Mouse (Mus musculus) heart, embryonic 11.5 days (tissue): Measurements from ENCODE around the gene Ctss. TPM values are rescaled to one million over a fixed set of nuclear protein-coding genes. Genes with fewer than 3 reads are reported as not detected.
A peak's percentile ranks its signal among the peaks of the same experiment; 100 is the strongest.

Experiments used
- ATAC-seq: fragments of 200-750 bp; cut with Nextera tagmentation; replicated peaks from 2 replicates; pipeline ENCODE4 v1.8.0; 2017; ENCODE audit warnings: moderate library complexity; ENCODE audit not compliant: insufficient number of reproducible peaks, low FRiP score, low TSS enrichment
- H3K27ac ChIP-seq: fragments of 300-500 bp; sonication (generic); 2 replicates; pipeline ENCODE4 v1.5.1; 2014; ENCODE audit warnings: mild to moderate bottlenecking, low read depth, low read length
- H3K27me3 ChIP-seq: fragments of 300-500 bp; sonication (generic); 2 replicates; pipeline ENCODE4 v1.6.1; 2014; ENCODE audit warnings: mild to moderate bottlenecking, low read length, mixed read lengths; ENCODE audit not compliant: control insufficient read depth, insufficient read depth
- H3K36me3 ChIP-seq: fragments of 300-500 bp; sonication (generic); 2 replicates; pipeline ENCODE4 v1.6.1; 2014; ENCODE audit warnings: mild to moderate bottlenecking, low read length, moderate library complexity, mixed read lengths; ENCODE audit not compliant: control insufficient read depth, insufficient read depth
- H3K4me1 ChIP-seq: fragments of 300-500 bp; sonication (generic); 2 replicates; pipeline ENCODE4 v1.6.1; 2014; ENCODE audit warnings: low read length; ENCODE audit not compliant: control insufficient read depth, insufficient read depth
- H3K4me2 ChIP-seq: fragments of 300-500 bp; sonication (generic); 2 replicates; pipeline ENCODE4 v1.6.1; 2014; ENCODE audit warnings: mild to moderate bottlenecking, moderate library complexity
- H3K4me3 ChIP-seq: fragments of 300-500 bp; sonication (generic); 2 replicates; pipeline ENCODE4 v1.5.1; 2014; ENCODE audit warnings: low read depth, low read length
- H3K9ac ChIP-seq: fragments of 300-500 bp; sonication (generic); 2 replicates; pipeline ENCODE4 v1.6.1; 2014; ENCODE audit warnings: mild to moderate bottlenecking, low read depth, low read length, moderate library complexity
- H3K9me3 ChIP-seq: fragments of 300-500 bp; sonication (generic); replicated peaks from 2 replicates; pipeline ENCODE4 v1.6.1; 2016; ENCODE audit warnings: low read length; ENCODE audit not compliant: control insufficient read depth
- WGBS: fragments of 180-500 bp; shearing (Covaris S2); extraction: QIAGEN DNeasy Blood & Tissue Kit; methylation state at CpG from one replicate; pipeline ENCODE4 v1.1.7; 2014; ENCODE audit not compliant: insufficient replicate concordance; 5-methylcytosine and 5-hydroxymethylcytosine counted together
- polyA plus RNA-seq: library from polyadenylated mRNA; unstranded; fragments of >200 nt; fragmentation: Nextera tagmentation; extraction: Ambion mirVana; gene quantifications from 2 replicates; pipeline ENCODE4 v1.2.1, GENCODE M21; 2014

Gene Ctss
- polyA plus RNA-seq, 1 experiment from 2014 or later, result 6.2 TPM

- 49% methylated on average over 10 of the region's 10 CpGs for WGBS
- H3K9ac ChIP-seq, result no peak overlapping the region
- H3K36me3 ChIP-seq, result peaks cover 4% of the 10 kb centered on the region
- no peak overlapping the region for H3K4me3 ChIP-seq
- H3K4me2 ChIP-seq, result peak overlapping the region; percentile 41
- no peaks in the 10 kb centered on the region for H3K27me3 ChIP-seq
- H3K27ac ChIP-seq, result peak overlapping the region; percentile 12; the same call in 1 of the 2 replicates
- no peak for ATAC-seq
- no peaks in the 10 kb centered on the region for H3K9me3 ChIP-seq
- peaks cover 6% of the 10 kb centered on the region; the same call in 1 of the 2 replicates for H3K4me1 ChIP-seq
Measured at GRCm38 (mm10) chr3:95499496-95500140, 27.0 kb upstream of the Ctss start.

DNA sequence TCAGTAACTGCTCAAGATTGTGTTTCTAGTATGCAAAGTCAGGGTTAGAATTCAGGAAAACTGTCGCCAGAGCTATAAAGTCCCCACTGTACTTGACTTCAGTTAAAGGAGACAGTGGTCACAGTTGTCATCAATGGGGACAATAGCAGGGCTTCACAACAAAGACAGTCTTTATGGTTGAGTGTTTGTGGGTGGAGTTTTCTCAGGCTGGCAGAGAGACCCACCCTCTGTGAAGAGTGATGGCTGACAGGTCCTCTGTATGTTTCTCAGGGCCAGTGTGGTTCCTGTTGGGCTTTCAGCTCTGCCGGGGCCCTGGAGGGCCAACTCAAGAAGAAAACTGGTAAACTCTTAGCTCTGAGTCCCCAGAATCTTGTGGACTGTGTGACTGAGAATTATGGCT is 24.3 kb upstream of the Ctss start:
- no peak for ATAC-seq
- Histone ChIP-seq H3K9me3 (no peaks in the 10 kb centered on the region), H3K27me3 (no peaks in the 10 kb centered on the region), H3K4me3 (no peak overlapping the region), H3K4me1 (peaks cover 6% of the 10 kb centered on the region; the same call in 1 of the 2 replicates), H3K4me2 (no peak overlapping the region), H3K27ac (no peak overlapping the region), H3K9ac (no peak overlapping the region), H3K36me3 (no peaks in the 10 kb centered on the region)
- WGBS, result 73% methylated on average over 2 of the region's 2 CpGs

DNA sequence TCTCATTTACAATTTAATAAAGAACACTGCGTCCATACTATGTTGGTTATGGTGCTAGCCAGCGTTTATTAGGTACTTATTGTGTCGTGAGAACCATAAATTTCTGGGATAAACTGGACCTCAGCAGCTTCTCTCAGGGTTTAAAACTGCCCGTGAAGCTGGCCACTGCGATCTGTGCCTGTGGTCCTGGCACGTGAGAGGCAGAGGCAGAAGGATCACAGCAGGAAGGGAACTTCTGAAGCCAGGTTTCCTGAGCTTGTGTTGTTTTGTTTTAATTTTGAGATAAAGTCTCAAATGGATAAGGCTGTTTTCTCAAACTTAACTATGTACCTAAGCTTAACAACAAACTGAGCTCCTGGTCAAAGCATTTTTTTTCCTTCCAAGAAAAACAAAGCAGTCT is 17.2 kb upstream of the Ctss start:
- no peaks in the 10 kb centered on the region for H3K27me3 ChIP-seq
- H3K4me2 ChIP-seq, result no peak overlapping the region
- H3K9me3 ChIP-seq, result no peaks in the 10 kb centered on the region
- H3K27ac ChIP-seq, result no peak overlapping the region
- no peak overlapping the region for H3K9ac ChIP-seq
- no peak overlapping the region for H3K4me3 ChIP-seq
- H3K4me1 ChIP-seq, result no peaks in the 10 kb centered on the region
- no peak for ATAC-seq
- 52% methylated on average over 6 of the region's 6 CpGs for WGBS
- no peaks in the 10 kb centered on the region for H3K36me3 ChIP-seq

GRCm38 (mm10) chr3:95511611-95512180 is 14.9 kb upstream of the Ctss start:
- WGBS, result 75% methylated on average over 9 of the region's 9 CpGs
- Histone ChIP-seq H3K9me3 (no peaks in the 10 kb centered on the region), H3K4me2 (no peak overlapping the region), H3K4me3 (no peak overlapping the region), H3K27ac (no peak overlapping the region), H3K4me1 (no peaks in the 10 kb centered on the region), H3K36me3 (no peaks in the 10 kb centered on the region), H3K9ac (no peak overlapping the region), H3K27me3 (no peaks in the 10 kb centered on the region)
- no peak for ATAC-seq

DNA sequence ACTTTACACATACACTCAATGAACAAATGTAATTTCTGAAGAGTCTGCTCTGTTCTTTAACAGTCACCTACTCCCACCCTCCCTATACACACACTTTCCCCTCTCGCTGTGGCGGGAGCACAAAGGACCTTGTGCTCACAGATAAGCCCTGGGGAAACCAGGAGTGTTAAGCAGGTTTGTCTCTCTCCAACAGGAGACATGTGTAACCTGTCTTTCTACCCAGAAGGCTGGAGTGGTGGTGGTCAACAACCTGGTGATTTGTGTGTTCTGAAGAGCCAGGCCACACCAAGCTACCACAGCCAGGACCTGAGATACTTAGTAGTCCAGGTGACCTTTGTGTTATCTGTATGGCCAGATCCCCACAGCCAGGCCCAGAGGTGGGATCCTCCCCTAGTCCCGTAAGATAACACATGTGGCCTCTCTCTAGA is 10.0 kb upstream of the Ctss start:
- peak overlapping the region; percentile 17; the same call in 1 of the 2 replicates for H3K9ac ChIP-seq
- no peaks in the 10 kb centered on the region for H3K27me3 ChIP-seq
- H3K27ac ChIP-seq, result peak overlapping the region; percentile 78
- H3K9me3 ChIP-seq, result no peaks in the 10 kb centered on the region
- ATAC-seq, result peak; percentile 82
- WGBS, result 67% methylated on average over 3 of the region's 3 CpGs
- H3K36me3 ChIP-seq, result no peaks in the 10 kb centered on the region
- H3K4me3 ChIP-seq, result no peak overlapping the region
- no peaks in the 10 kb centered on the region for H3K4me1 ChIP-seq
- no peak overlapping the region for H3K4me2 ChIP-seq

- 17% methylated on average over 10 of the region's 10 CpGs for WGBS
- ATAC-seq, result no peak
- H3K9ac ChIP-seq, result no peak overlapping the region
Measured at GRCm38 (mm10) chr3:95517493-95517898, 9.1 kb upstream of the Ctss start.

DNA sequence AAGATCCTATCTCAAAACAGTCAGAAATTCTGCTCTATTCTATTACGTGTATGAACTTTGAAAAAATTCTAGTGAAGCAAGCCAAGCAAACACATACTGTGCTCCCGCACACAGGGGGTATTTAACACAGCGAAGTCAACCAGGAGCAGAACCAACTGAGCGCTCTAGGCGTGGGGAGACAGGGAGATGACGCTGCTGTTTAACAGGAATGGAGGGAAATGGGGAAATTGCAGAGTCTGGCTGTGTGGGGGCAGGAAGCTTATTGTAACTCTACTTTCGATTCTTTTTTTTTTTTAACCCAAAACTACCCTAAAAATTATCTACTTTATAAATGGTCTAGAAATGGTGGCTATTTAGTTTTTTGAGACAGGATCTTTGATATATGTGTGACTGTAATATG is 7.7 kb upstream of the Ctss start:
- Histone ChIP-seq H3K4me2 (no peak overlapping the region), H3K27ac (peak overlapping the region; percentile 80)

More at GRCm38 (mm10) chr3:95517493-95517898, 9.1 kb upstream of the Ctss start:
- Histone ChIP-seq H3K36me3 (no peaks in the 10 kb centered on the region), H3K4me3 (no peak overlapping the region), H3K4me2 (no peak overlapping the region), H3K9me3 (no peaks in the 10 kb centered on the region), H3K27ac (peak overlapping the region; percentile 78), H3K4me1 (no peaks in the 10 kb centered on the region), H3K27me3 (no peaks in the 10 kb centered on the region)

DNA sequence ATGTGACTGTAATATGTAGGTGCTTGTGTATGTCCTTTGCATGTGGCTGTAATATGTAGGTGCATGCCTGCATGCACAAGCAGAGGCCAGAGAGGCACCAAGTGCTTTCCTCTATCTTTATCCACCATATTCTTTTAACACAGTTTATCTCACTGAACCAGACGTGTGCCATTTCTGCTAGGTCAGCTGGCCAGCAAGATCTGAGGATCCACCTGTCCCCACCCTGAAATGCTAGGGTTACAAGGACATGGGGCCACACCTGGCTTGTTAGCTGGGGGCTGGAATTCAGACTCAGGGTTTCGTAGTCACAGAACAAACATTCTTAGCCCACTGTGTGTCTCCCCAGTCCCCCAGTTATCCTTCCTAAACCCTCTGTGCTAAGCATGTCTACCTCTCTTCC is 7.3 kb upstream of the Ctss start:
- H3K36me3 ChIP-seq, result no peaks in the 10 kb centered on the region
- peak; percentile 71 for ATAC-seq
- no peaks in the 10 kb centered on the region for H3K9me3 ChIP-seq
- H3K4me1 ChIP-seq, result no peaks in the 10 kb centered on the region
- H3K9ac ChIP-seq, result no peak overlapping the region
- H3K27me3 ChIP-seq, result no peaks in the 10 kb centered on the region
- 63% methylated on average over 2 of the region's 2 CpGs for WGBS
- no peak overlapping the region for H3K4me3 ChIP-seq
- no peak overlapping the region for H3K4me2 ChIP-seq
- peak overlapping the region; percentile 80 for H3K27ac ChIP-seq

More for the DNA sequence above, 7.7 kb upstream of the Ctss start:
- H3K4me3 ChIP-seq, result no peak overlapping the region
- no peaks in the 10 kb centered on the region for H3K27me3 ChIP-seq
- 0 out of 2 replicates have a peak overlapping the region, but pooled peaks have one; percentile 22 for H3K9ac ChIP-seq
- H3K36me3 ChIP-seq, result no peaks in the 10 kb centered on the region
- ATAC-seq, result no peak
- no peaks in the 10 kb centered on the region for H3K4me1 ChIP-seq
- WGBS, result 75% methylated on average over 7 of the region's 7 CpGs
- no peaks in the 10 kb centered on the region for H3K9me3 ChIP-seq

- WGBS, result 80% methylated on average over 3 of the region's 3 CpGs
- Histone ChIP-seq H3K4me1 (no peaks in the 10 kb centered on the region), H3K4me2 (no peak overlapping the region), H3K36me3 (no peaks in the 10 kb centered on the region), H3K4me3 (no peak overlapping the region), H3K27ac (peak overlapping the region; percentile 57; the same call in 1 of the 2 replicates), H3K9me3 (no peaks in the 10 kb centered on the region), H3K9ac (no peak overlapping the region), H3K27me3 (no peaks in the 10 kb centered on the region)
- no peak for ATAC-seq
Measured at GRCm38 (mm10) chr3:95520100-95520499, 6.5 kb upstream of the Ctss start.
